Mouse (Mus musculus) heart, adult 8-10 months (tissue): ENCODE data around the gene Kif24. TPM values are rescaled to one million over a fixed set of nuclear protein-coding genes. Genes with fewer than 3 reads are reported as not detected.

Source experiments
- DNase-seq: peaks from one replicate; pipeline ENCODE4 v3.0.0; 2022; ENCODE audit warnings: low spot score
- total RNA-seq, 4 experiments: library from RNA; stranded (reverse); gene quantifications; 2 replicates each; pipeline ENCODE4 v1.2.4; 2022

Kif24 gene
- total RNA-seq: under 1 TPM; 0.22 to 0.63 (median 0.43) TPM

DNA sequence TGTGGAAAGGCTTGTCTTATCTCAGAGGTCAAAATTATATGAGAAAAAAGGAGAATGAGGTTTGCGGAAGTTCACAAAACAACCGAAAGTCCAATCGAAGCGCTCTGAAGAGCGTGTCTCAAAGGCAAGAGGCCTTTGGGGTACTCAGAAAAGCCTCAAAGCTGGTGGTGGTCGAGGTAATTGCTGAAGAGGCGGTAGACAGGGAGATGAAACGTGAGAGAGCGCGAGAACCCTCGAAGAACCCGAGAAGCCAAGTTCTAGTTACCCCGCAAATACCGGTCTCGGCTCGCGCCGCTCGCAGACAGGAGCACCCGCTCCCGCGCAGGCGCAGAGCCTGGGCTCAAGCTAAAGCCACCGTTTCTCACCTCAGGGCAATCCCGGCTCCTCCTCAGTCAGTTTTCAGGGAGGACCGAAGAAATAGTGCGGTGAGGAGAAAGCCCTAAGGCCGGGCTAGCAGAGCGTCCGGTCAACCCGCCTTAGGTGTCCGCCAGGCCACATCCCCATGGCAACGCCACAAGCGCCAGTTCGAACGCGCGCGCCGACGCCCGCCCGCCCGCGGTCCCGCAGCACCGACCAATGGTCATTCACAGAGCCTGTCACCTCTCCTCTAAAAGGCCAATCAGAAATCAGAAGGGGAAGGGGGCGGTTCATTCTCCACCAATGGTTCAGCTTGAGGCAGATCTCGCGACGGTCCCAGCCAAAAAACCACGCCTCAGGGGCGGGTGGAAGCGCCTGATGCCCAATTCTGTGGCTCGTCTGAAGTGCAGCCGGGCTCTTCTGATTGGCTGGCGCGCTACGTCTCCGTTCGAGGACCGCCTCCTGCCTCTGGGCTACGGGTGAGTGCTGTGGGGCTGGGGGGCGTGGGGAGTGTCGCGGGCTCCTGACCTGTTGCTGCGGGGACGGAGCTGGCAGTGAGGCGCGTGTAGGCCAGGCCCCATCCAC is at the start of gene Kif24, which contains the start of gene Nudt2:
Gene Kif24 (minus strand): TSS at position 543 of the 942 bp plus-strand sequence.
Gene Nudt2 (plus strand): TSS at position 807 of the 942 bp plus-strand sequence.
- DNase-seq: peak; percentile 98

DNA sequence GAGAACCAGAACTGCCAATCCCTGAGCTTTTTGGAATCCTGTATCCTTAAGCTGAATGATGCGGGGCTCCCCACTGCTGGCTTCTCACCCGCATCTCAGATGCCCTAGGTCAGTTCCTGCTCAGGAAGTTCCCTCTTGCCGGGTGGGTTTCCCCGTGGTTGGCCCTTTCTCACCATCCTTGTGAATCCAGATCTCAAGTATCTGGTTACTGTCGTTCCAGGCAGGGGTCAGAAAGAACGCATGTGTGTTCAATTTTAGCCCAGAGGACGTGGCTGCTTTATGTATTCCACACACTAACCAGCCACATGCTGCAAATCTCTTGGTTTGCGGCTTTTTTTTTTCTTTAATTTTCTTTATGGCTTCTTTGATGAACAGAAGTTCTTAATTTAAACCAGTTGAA is 49.0 kb upstream of the Kif24 start:
- no peak for DNase-seq

- DNase-seq: no peak
Observed at GRCm38 (mm10) chr4:41513309-41513708, 48.6 kb upstream of the Kif24 start.

DNA sequence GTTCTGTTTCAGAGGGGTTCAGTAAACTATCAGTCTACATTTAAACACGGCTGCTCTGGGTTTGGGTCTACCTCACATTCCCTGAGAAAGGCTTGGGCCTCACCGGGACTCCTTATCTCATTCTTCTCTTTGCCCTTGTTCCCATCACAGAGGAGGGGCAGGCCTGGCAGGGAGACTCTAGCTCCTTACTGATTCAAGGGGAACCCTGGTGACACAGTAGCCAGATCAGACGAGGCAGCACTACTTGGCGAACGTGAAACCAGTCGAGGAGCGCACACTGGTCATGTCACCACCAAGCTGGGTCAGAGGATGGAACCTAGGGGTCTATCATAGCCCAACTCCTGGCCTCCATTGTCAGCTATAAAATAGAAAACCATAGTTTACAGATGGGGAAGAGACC is 43.3 kb upstream of the Kif24 start:
- no peak for DNase-seq

GRCm38 (mm10) chr4:41507326-41507924 is 42.7 kb upstream of the Kif24 start:
- no peak for DNase-seq

- peak; percentile 83 for DNase-seq
Observed at GRCm38 (mm10) chr4:41506906-41507305, 42.2 kb upstream of the Kif24 start.

DNA sequence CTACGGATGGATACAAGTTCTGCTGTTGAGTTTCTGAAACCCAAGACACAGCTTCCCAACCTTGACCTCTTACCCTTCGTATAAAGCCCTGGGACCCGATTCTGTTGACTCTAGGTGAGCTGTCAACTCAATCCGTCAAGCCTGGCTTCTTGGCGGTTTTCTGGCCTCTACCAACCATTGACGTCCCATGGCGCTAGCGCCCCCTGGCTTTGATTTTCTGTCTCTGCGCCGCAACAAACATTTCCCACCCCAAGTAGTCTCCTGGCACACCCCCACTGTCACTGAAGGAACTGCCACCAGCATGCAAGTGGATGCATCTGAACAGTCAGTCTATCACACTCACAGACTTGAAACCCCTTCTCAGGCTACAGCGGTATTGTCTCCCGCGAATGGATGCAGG is 41.5 kb upstream of the Kif24 start:
- no peak for DNase-seq

DNA sequence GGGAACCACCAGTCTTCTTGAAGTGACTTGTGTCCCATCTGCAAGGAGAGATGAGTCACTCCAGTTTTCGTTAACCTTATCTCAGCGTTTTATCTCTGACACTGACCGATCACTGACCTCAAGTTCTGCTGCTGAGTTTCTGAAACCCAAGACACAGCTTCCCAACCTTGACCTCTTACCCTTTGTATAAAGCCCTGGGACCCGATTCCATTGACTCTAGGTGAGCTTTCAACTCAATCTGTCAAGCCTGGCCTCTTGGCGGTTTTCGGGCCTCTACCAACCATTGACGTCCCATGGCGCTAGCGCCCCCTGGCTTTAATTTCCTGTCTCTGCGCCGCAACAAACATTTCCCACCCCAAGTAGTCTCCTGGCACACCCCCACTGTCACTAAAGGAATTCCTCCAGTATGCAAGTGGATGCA is 40.5 kb upstream of the Kif24 start:
- peak; percentile 22 for DNase-seq

- DNase-seq: no peak
Observed at GRCm38 (mm10) chr4:41504325-41504724, 39.6 kb upstream of the Kif24 start.

DNA sequence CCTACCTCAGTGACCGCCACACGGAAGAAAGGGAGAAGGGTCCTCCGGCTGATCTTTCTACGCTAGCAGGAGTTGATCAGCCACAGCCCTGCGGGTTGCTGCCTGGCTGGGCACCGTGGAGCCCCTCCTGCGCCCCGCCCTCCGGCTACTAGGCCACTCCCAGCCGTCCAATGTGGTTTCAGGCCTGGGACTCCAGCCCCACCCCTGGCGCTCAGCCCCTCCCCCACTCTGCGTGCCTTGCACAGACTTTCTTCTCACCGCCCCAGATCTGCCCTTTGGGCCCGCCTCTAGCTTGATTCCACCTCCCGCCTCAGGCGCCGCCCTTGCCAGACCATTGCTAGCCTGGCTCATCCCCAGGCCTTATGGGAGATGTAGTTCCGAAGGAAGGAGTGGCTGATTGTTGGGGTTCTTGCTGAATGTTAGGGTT is 38.3 kb upstream of the Kif24 start, which contains the start of gene AI464131:
Gene AI464131 (minus strand): TSS at position 91 of the 427 bp plus-strand sequence.
- DNase-seq: peak; percentile 96

DNA sequence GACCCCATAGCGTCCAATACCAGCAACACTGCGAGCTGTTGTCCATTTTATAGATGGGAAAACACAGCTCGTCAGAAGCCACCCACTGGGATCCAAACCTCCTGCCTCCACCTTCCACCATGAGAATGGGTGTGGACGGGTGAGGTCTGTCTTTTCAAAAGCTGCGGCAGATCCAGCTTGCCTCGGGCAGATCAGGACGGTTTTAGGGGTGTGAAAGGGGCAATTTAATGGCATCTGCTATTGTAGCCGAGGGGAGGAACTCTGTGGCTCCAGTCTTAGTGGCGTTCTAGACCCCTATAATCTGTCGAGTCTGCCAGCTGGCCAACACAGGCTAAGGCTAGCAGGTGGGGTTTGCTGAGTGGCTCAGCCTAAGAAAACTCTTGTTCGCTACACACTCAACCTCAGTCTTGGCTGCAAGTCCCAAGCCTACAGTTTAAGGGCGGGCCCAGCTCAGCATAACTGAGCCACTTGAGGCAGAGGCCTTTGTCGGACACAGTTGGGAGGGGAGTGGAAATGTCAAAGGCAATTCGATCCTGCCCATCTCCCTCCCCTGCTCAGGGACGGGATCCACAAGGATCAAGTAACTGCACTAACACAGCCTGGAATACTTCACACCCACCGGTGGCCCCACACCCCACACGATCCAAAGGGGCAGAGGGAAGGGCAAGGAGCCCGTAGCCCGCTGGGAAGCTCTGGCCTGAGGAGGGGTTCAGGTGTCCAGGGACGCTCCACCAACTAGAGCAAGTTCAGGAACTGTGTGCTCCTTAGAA is 37.7 kb upstream of the Kif24 start:
- no peak for DNase-seq

GRCm38 (mm10) chr4:41500787-41501186 is 36.1 kb upstream of the Kif24 start:
- no peak for DNase-seq

GRCm38 (mm10) chr4:41499619-41500018 is 34.9 kb upstream of the Kif24 start:
- DNase-seq: no peak

GRCm38 (mm10) chr4:41498921-41499391 is 34.3 kb upstream of the Kif24 start:
- DNase-seq: no peak

GRCm38 (mm10) chr4:41497995-41498845 is 33.5 kb upstream of the Kif24 start:
- no peak for DNase-seq

- no peak for DNase-seq
Observed at GRCm38 (mm10) chr4:41497579-41497978, 32.9 kb upstream of the Kif24 start.

GRCm38 (mm10) chr4:41497046-41497445 is 32.4 kb upstream of the Kif24 start:
- no peak for DNase-seq

- no peak for DNase-seq
Observed at GRCm38 (mm10) chr4:41495850-41496249, 31.2 kb upstream of the Kif24 start.

- no peak for DNase-seq
Observed at GRCm38 (mm10) chr4:41495076-41495475, 30.4 kb upstream of the Kif24 start.

DNA sequence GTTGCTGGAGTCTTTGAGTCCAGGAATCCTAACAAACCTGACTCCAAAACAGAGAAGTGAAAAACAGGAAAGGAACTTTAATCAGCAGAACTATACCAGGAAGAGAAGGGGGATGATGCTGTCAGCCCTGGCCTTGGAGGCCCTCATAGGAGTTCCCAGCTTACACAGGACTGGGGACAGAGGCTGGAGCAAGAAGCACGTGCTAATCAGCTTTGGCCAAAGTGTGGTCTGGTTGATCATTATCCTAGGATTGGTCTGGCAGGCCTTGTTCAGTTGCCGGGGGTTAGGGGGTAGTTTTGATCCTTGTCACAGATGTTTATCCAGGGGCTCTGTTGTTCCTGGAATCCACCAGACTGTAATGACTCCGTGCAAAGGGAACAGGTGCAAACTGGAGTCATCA is 29.7 kb upstream of the Kif24 start:
- DNase-seq: no peak
